Mouse (Mus musculus) brain, adult 10 weeks (tissue): ENCODE data around the gene Mrpl54. TPM values are rescaled to one million over a fixed set of nuclear protein-coding genes. Genes with fewer than 3 reads are reported as not detected.

Experiments used
- polyA plus RNA-seq: library from polyadenylated mRNA; stranded (reverse); fragments of 350-450 nt; fragmentation: Illumina TruSeq; extraction: RNeasy Lipid Tissue Mini Kit (QIAGEN cat#74804); gene quantifications from one replicate; pipeline ENCODE4 v1.2.3, GENCODE M21; 2015; ENCODE audit warnings: low read depth, low replicate concordance

Mrpl54 gene
- 82.8 TPM for polyA plus RNA-seq

GRCm38 (mm10) chr10:81266211-81267105, at the start of gene Mrpl54, which contains the start of gene Apba3:
Mrpl54 (minus strand) TSS chr10:81266934.
Apba3 (plus strand) TSS chr10:81266960.

GRCm38 (mm10) chr10:81292554-81293333, 26.0 kb upstream of the Mrpl54 start, which contains the start of gene Pip5k1c:
Pip5k1c (plus strand) TSS chr10:81292963.

GRCm38 (mm10) chr10:81291511-81292104, 24.9 kb upstream of the Mrpl54 start, which contains the start of gene Tjp3:
Tjp3 (minus strand) TSS chr10:81291581.

GRCm38 (mm10) chr10:81252424-81253419, 14.0 kb downstream of the Mrpl54 start, which contains the start of gene Matk:
Matk (plus strand) TSS chr10:81252935.

GRCm38 (mm10) chr10:81232580-81233225, 34.0 kb downstream of the Mrpl54 start, which contains the start of gene Zfr2:
Zfr2 (plus strand) TSS chr10:81233155.

GRCm38 (mm10) chr10:81230438-81231332, 36.0 kb downstream of the Mrpl54 start, which contains the start of gene Atcay:
Atcay (minus strand) TSS chr10:81230833.

Other genes starting within 250 kb of the Mrpl54 start
- gene Diras1, start 241.3 kb downstream of the Mrpl54 start, polyA plus RNA-seq: 90.3 TPM
- 48.1 TPM for gene Slc39a3, start 229.5 kb downstream of the Mrpl54 start, polyA plus RNA-seq
- gene Sgta, start 206.8 kb downstream of the Mrpl54 start, polyA plus RNA-seq: 171 TPM
- 39.4 TPM for gene Thop1, start 196.9 kb downstream of the Mrpl54 start, polyA plus RNA-seq
- 0.51 TPM for gene Creb3l3, start 168.1 kb downstream of the Mrpl54 start, polyA plus RNA-seq
- 96.3 TPM for gene Map2k2, start 161.0 kb downstream of the Mrpl54 start, polyA plus RNA-seq
- gene Zbtb7a, start 131.7 kb downstream of the Mrpl54 start, polyA plus RNA-seq: 45.3 TPM
- gene Pias4, start 99.0 kb downstream of the Mrpl54 start, polyA plus RNA-seq: 17.8 TPM
- 804 TPM for gene Eef2, start 90.3 kb downstream of the Mrpl54 start, polyA plus RNA-seq
- 65.2 TPM for gene Dapk3, start 83.9 kb downstream of the Mrpl54 start, polyA plus RNA-seq
- gene 4930442H23Rik, start 83.1 kb downstream of the Mrpl54 start, polyA plus RNA-seq: not detected
- not detected for gene Nmrk2, start 64.9 kb downstream of the Mrpl54 start, polyA plus RNA-seq
- gene Atcay, start 36.1 kb downstream of the Mrpl54 start, polyA plus RNA-seq: 148 TPM
- 39.4 TPM for gene Zfr2, start 33.8 kb downstream of the Mrpl54 start, polyA plus RNA-seq
- gene Matk, start 14.0 kb downstream of the Mrpl54 start, polyA plus RNA-seq: 194 TPM
- gene Apba3, start within 50 bp of the Mrpl54 start, polyA plus RNA-seq: 30.7 TPM
- 0.57 TPM for gene Tjp3, start 24.6 kb upstream of the Mrpl54 start, polyA plus RNA-seq
- 246 TPM for gene Pip5k1c, start 26.0 kb upstream of the Mrpl54 start, polyA plus RNA-seq
- gene Cactin, start 54.2 kb upstream of the Mrpl54 start, polyA plus RNA-seq: 18.8 TPM
- 0.85 TPM for gene Tbxa2r, start 61.8 kb upstream of the Mrpl54 start, polyA plus RNA-seq
- gene Gipc3, start 76.3 kb upstream of the Mrpl54 start, polyA plus RNA-seq: 1.2 TPM
- 24.4 TPM for gene Hmg20b, start 83.5 kb upstream of the Mrpl54 start, polyA plus RNA-seq
- gene Mfsd12, start 90.6 kb upstream of the Mrpl54 start, polyA plus RNA-seq: 19.9 TPM
- gene 4930404N11Rik, start 98.9 kb upstream of the Mrpl54 start, polyA plus RNA-seq: not detected
- gene Fzr1, start 111.6 kb upstream of the Mrpl54 start, polyA plus RNA-seq: 48.4 TPM
- 94.1 TPM for gene Dohh, start 117.5 kb upstream of the Mrpl54 start, polyA plus RNA-seq
- 5.0 TPM for gene Gm48551, start 117.5 kb upstream of the Mrpl54 start, polyA plus RNA-seq
- gene Gm48552, start 122.1 kb upstream of the Mrpl54 start, polyA plus RNA-seq: 3.5 TPM
- 2.5 TPM for gene Smim24, start 126.1 kb upstream of the Mrpl54 start, polyA plus RNA-seq
- 52.1 TPM for gene Nfic, start 188.7 kb upstream of the Mrpl54 start, polyA plus RNA-seq
- gene Celf5, start 215.8 kb upstream of the Mrpl54 start, polyA plus RNA-seq: 123 TPM
- gene Ncln, start 229.5 kb upstream of the Mrpl54 start, polyA plus RNA-seq: 61.7 TPM
- gene S1pr4, start 233.2 kb upstream of the Mrpl54 start, polyA plus RNA-seq: 0.61 TPM